Mouse (Mus musculus): Measurements from ENCODE around the gene Kcnc2.

Gene Kcnc2

GRCm38 (mm10) chr10:112394399-112394970, 123.6 kb downstream of the Kcnc2 start:
- DNase-seq (ENCODE audit: inconsistent age in 2 of 2, low spot score in 1 of 2) = no peak

GRCm38 (mm10) chr10:112397194-112397593, 126.3 kb downstream of the Kcnc2 start:
- DNase-seq (ENCODE audit: inconsistent age in 2 of 2, low spot score in 1 of 2) = no peak

GRCm38 (mm10) chr10:112400591-112401404, 129.9 kb downstream of the Kcnc2 start:
- DNase-seq (ENCODE audit: inconsistent age in 2 of 2, low spot score in 1 of 2) = peak; percentile 31 to 60

- no peak for DNase-seq (ENCODE audit: inconsistent age in 2 of 2, low spot score in 1 of 2)
Observed at GRCm38 (mm10) chr10:112409525-112409924, 138.6 kb downstream of the Kcnc2 start.

- DNase-seq (ENCODE audit: inconsistent age in 2 of 2, low spot score in 1 of 2) = peak in 1 of 2 experiments; percentile 30
Observed at GRCm38 (mm10) chr10:112423327-112423726, 152.4 kb downstream of the Kcnc2 start.

- DNase-seq (ENCODE audit: inconsistent age in 2 of 2, low spot score in 1 of 2) = no peak
Observed at GRCm38 (mm10) chr10:112436950-112437349, 166.0 kb downstream of the Kcnc2 start.

- DNase-seq (ENCODE audit: inconsistent age in 2 of 2, low spot score in 1 of 2) = no peak
Observed at GRCm38 (mm10) chr10:112444640-112445039, 173.7 kb downstream of the Kcnc2 start.

- DNase-seq (ENCODE audit: inconsistent age in 2 of 2, low spot score in 1 of 2) = no peak
Observed at GRCm38 (mm10) chr10:112450910-112451309, 180.0 kb downstream of the Kcnc2 start.

- DNase-seq (ENCODE audit: inconsistent age in 2 of 2, low spot score in 1 of 2) = no peak
Observed at GRCm38 (mm10) chr10:112468689-112469384, 197.9 kb downstream of the Kcnc2 start.

GRCm38 (mm10) chr10:112474122-112474810, 203.3 kb downstream of the Kcnc2 start:
- DNase-seq (ENCODE audit: inconsistent age in 2 of 2, low spot score in 1 of 2) = no peak

GRCm38 (mm10) chr10:112481461-112481860, 210.5 kb downstream of the Kcnc2 start:
- DNase-seq (ENCODE audit: inconsistent age in 2 of 2, low spot score in 1 of 2) = no peak

GRCm38 (mm10) chr10:112481921-112482607, 211.1 kb downstream of the Kcnc2 start:
- DNase-seq (ENCODE audit: inconsistent age in 2 of 2, low spot score in 1 of 2) = no peak

- DNase-seq (ENCODE audit: inconsistent age in 2 of 2, low spot score in 1 of 2) = no peak
Observed at GRCm38 (mm10) chr10:112484387-112485105, 213.6 kb downstream of the Kcnc2 start.

GRCm38 (mm10) chr10:112485819-112486218, 214.9 kb downstream of the Kcnc2 start:
- DNase-seq (ENCODE audit: inconsistent age in 2 of 2, low spot score in 1 of 2) = no peak

GRCm38 (mm10) chr10:112488751-112489150, 217.8 kb downstream of the Kcnc2 start:
- DNase-seq (ENCODE audit: inconsistent age in 2 of 2, low spot score in 1 of 2) = no peak

Measured in adrenal gland, adult (tissue).